ENCODE assay signal across 8 mouse cellular contexts in genomic region chr9:45546024-45546638, GRCm38 (mm10).
A peak's percentile ranks its signal among the peaks of the same experiment; 100 is the strongest.
DNase-seq lines count a peak whose midpoint lies in the region.

No protein-coding gene starts in this region.

- DNase-seq in frontal cortex, postnatal 10 days (ENCODE audit: low spot score in 2 of 2): peak; percentile 45 to 50
- DNase-seq in frontal cortex, postnatal 25 days (ENCODE audit: low spot score in 2 of 2): no peak
- peak; percentile 62 to 66 for DNase-seq in right cerebral cortex, postnatal 10 days (ENCODE audit: low spot score in 2 of 2)
- no peak for DNase-seq in right cerebral cortex, postnatal 36 days (ENCODE audit: low spot score in 2 of 2)
- DNase-seq in layer of hippocampus, adult 9-11 months: peak; percentile 88
- peak; percentile 50 for DNase-seq in telencephalon, adult 2 months (ENCODE audit: low read depth, low spot score)
- no peak for DNase-seq in thymus, postnatal 4 days
- no peak for DNase-seq in adrenal gland, adult 18-20 months (ENCODE audit: low spot score in 2 of 2)

Comparison
In these comparisons a context has a peak if more than half of its experiments do, and no peak if none do; other contexts are left out.
1. DNase-seq: peak in frontal cortex, postnatal 10 days (2 of 2), right cerebral cortex, postnatal 10 days (2 of 2), layer of hippocampus, adult 9-11 months (single experiment) and telencephalon, adult 2 months (single experiment); none in frontal cortex, postnatal 25 days (0 of 2), right cerebral cortex, postnatal 36 days (0 of 2), thymus, postnatal 4 days (single experiment) and adrenal gland, adult 18-20 months (0 of 2).